Mouse (Mus musculus) lung, postnatal 25 days (tissue): ENCODE data around the gene Exosc8.
A peak's percentile ranks its signal among the peaks of the same experiment; 100 is the strongest.
"Not testable (repeated sequence)": the region's sequence is repeated elsewhere in the genome, so short reads cannot be mapped to it uniquely, and the experiment has no call there.

Source experiments
- DNase-seq: peaks from one replicate; pipeline ENCODE4 v3.0.0; 2022; ENCODE audit warnings: low spot score

The Exosc8 gene

GRCm38 (mm10) chr3:54735247-54736046 is at the start of gene Exosc8, which contains the start of gene Alg5:
TSS of gene Exosc8 (minus strand) at chr3:54735393.
TSS of gene Alg5 (plus strand) at chr3:54735539.
- peak; percentile 82 for DNase-seq

GRCm38 (mm10) chr3:54775989-54776631 is 40.9 kb upstream of the Exosc8 start:
- no peak for DNase-seq

- no peak for DNase-seq
Observed at GRCm38 (mm10) chr3:54773613-54774012, 38.4 kb upstream of the Exosc8 start.

GRCm38 (mm10) chr3:54769349-54770275 is 34.4 kb upstream of the Exosc8 start:
- DNase-seq: no peak

- DNase-seq: no peak
Observed at GRCm38 (mm10) chr3:54768592-54768991, 33.4 kb upstream of the Exosc8 start.

GRCm38 (mm10) chr3:54766811-54767210 is 31.6 kb upstream of the Exosc8 start:
- DNase-seq: no peak

GRCm38 (mm10) chr3:54766034-54766433 is 30.8 kb upstream of the Exosc8 start:
- DNase-seq: no peak

- DNase-seq: not testable (repeated sequence)
Observed at GRCm38 (mm10) chr3:54765521-54765920, 30.3 kb upstream of the Exosc8 start.

- DNase-seq: peak; percentile 22
Observed at GRCm38 (mm10) chr3:54764418-54764817, 29.2 kb upstream of the Exosc8 start.

GRCm38 (mm10) chr3:54761258-54761657 is 26.1 kb upstream of the Exosc8 start:
- DNase-seq: no peak

- no peak for DNase-seq
Observed at GRCm38 (mm10) chr3:54760321-54761115, 25.3 kb upstream of the Exosc8 start.

GRCm38 (mm10) chr3:54759211-54759610 is 24.0 kb upstream of the Exosc8 start:
- no peak for DNase-seq

GRCm38 (mm10) chr3:54757446-54757845 is 22.3 kb upstream of the Exosc8 start:
- no peak for DNase-seq

GRCm38 (mm10) chr3:54756058-54756457 is 20.9 kb upstream of the Exosc8 start:
- no peak for DNase-seq

GRCm38 (mm10) chr3:54755145-54756041 is 20.2 kb upstream of the Exosc8 start, which contains the start of gene Smad9:
TSS of gene Smad9 (plus strand) at chr3:54755582.
- peak; percentile 42 for DNase-seq

- no peak for DNase-seq
Observed at GRCm38 (mm10) chr3:54753411-54753810, 18.2 kb upstream of the Exosc8 start.

GRCm38 (mm10) chr3:54745799-54746198 is 10.6 kb upstream of the Exosc8 start:
- DNase-seq: no peak

- no peak for DNase-seq
Observed at GRCm38 (mm10) chr3:54741965-54742364, 6.8 kb upstream of the Exosc8 start.

- DNase-seq: no peak
Observed at GRCm38 (mm10) chr3:54737317-54737716, 2.1 kb upstream of the Exosc8 start.
